Mouse (Mus musculus): ENCODE measurements around the gene Tmem231.

GRCm38 (mm10) chr8:111883615-111884014 lies 50.1 kb downstream of the Tmem231 start:
- no peak for TF ChIP-seq EP300 (IDR thresholded peaks at IDR 0.05; ENCODE audit: low read depth)
- no peak for TF ChIP-seq CTCF (IDR thresholded peaks at IDR 0.05; ENCODE audit: low read depth)

Measured in heart, postnatal 0 days (tissue).